Mouse (Mus musculus): ENCODE measurements at regions not wholly inside any gene's neighbourhood (a gene's known extent, or its start where the extent isn't known, plus 50 kb on each side); places are given as distances from the start of the nearest gene placed in this dataset.
"Not testable (repeated sequence)": the region's sequence is repeated elsewhere in the genome, so short reads cannot be mapped to it uniquely, and the experiment has no call there.

DNA sequence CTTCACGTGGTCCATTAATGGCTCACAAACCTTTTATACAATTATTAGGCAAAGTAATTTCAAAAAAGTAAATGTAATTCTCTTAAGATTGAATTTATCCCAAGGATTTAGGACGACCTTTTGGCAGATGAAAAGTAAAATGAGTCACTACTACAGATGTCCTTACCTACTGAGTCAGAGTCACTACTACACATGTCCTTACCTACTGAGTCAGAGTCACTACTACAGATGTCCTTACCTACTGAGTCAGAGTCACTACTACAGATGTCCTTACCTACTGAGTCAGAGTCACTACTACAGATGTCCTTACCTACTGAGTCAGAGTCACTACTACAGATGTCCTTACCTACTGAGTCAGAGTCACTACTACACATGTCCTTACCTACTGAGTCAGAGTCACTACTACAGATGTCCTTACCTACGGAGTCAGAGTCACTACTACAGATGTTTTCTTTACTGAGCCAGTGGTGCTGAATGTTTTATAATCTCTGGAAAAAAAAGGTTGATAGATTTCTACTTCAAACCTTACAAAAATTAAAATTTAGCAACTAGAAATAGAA lies 169.4 kb upstream of the Akr1e1 start:
- not testable (repeated sequence) for H3K4me2 ChIP-seq; H3K9ac ChIP-seq (ENCODE audit: low read depth, low read length); ATAC-seq (replicated peaks; ENCODE audit: low FRiP score); H3K27ac ChIP-seq (ENCODE audit: low read depth, low read length); H3K4me1 ChIP-seq (replicated peaks; ENCODE audit: control insufficient read depth, insufficient read depth, low read length); H3K27me3 ChIP-seq (replicated peaks; ENCODE audit: control insufficient read depth, insufficient read depth, low read length); DNase-seq (ENCODE audit: low spot score); H3K4me3 ChIP-seq (ENCODE audit: low read depth, low read length); H3K36me3 ChIP-seq (ENCODE audit: control insufficient read depth, insufficient read depth, low read length); H3K9me3 ChIP-seq (ENCODE audit: control insufficient read depth, low read length)
- 67% methylated on average over 3 of the region's 3 CpGs for WGBS

DNA sequence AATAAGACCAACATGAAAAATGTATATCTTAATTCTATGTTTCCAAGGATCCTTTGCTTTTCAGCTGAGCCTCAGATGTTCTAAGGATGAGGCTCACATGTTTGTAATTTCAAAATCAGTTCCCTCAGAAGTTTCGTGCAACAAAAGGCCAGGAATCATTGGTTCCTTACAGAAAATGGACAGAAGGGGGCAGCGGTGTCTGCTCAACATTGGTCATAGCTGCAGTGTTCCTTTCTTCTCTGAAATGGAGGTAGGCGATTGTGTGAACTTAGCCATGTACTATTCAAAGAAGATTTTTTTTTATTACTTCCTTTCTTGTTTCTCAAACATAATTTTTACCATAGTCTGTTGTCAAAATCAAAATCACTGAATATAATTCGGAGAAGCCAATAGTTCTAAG lies 167.9 kb upstream of the Akr1e1 start:
- WGBS = 36% methylated on average over 4 of the region's 4 CpGs
- H3K4me1 ChIP-seq (replicated peaks; ENCODE audit: control insufficient read depth, insufficient read depth, low read length) = no peaks in the 10 kb centered on the region

DNA sequence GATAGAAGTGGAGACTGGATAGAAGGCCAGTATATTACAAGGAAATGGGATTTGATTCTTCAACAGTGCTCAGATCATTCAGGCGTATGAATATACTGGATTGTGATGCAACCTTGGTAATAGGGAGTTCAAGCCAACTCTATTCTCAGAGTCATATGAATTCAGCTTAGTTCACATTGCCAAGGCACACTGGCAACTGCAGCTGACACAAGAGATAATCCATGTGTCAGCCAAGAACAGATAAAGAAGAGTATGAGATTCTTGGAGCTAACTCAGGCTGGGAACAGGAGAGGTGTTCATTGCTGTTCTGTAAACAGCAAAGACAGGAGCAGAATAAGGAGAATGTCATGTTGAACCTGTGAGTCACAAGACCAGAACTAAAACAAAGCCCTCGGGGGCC lies 163.3 kb upstream of the Akr1e1 start:
- H3K9ac ChIP-seq (ENCODE audit: low read depth, low read length) = no peak overlapping the region
- H3K9me3 ChIP-seq (ENCODE audit: control insufficient read depth, low read length) = no peaks in the 10 kb centered on the region
- no peak overlapping the region for H3K4me3 ChIP-seq (ENCODE audit: low read depth, low read length)
- ATAC-seq (replicated peaks; ENCODE audit: low FRiP score) (no peak), DNase-seq (ENCODE audit: low spot score) (no peak)
- no peaks in the 10 kb centered on the region for H3K36me3 ChIP-seq (ENCODE audit: control insufficient read depth, insufficient read depth, low read length)
- no peak overlapping the region for H3K4me2 ChIP-seq
- no peaks in the 10 kb centered on the region for H3K4me1 ChIP-seq (replicated peaks; ENCODE audit: control insufficient read depth, insufficient read depth, low read length)
- 84% methylated on average over 2 of the region's 2 CpGs for WGBS
- no peaks in the 10 kb centered on the region for H3K27me3 ChIP-seq (replicated peaks; ENCODE audit: control insufficient read depth, insufficient read depth, low read length)
- no peak overlapping the region for H3K27ac ChIP-seq (ENCODE audit: low read depth, low read length)

More for the DNA sequence above, 167.9 kb upstream of the Akr1e1 start:
- H3K4me3 ChIP-seq (ENCODE audit: low read depth, low read length) = no peak overlapping the region
- no peaks in the 10 kb centered on the region for H3K27me3 ChIP-seq (replicated peaks; ENCODE audit: control insufficient read depth, insufficient read depth, low read length)
- DNase-seq (ENCODE audit: low spot score) = no peak
- H3K9ac ChIP-seq (ENCODE audit: low read depth, low read length) = no peak overlapping the region
- no peak overlapping the region for H3K27ac ChIP-seq (ENCODE audit: low read depth, low read length)
- ATAC-seq (replicated peaks; ENCODE audit: low FRiP score) = no peak
- no peaks in the 10 kb centered on the region for H3K9me3 ChIP-seq (ENCODE audit: control insufficient read depth, low read length)
- H3K36me3 ChIP-seq (ENCODE audit: control insufficient read depth, insufficient read depth, low read length) = no peaks in the 10 kb centered on the region
- no peak overlapping the region for H3K4me2 ChIP-seq

DNA sequence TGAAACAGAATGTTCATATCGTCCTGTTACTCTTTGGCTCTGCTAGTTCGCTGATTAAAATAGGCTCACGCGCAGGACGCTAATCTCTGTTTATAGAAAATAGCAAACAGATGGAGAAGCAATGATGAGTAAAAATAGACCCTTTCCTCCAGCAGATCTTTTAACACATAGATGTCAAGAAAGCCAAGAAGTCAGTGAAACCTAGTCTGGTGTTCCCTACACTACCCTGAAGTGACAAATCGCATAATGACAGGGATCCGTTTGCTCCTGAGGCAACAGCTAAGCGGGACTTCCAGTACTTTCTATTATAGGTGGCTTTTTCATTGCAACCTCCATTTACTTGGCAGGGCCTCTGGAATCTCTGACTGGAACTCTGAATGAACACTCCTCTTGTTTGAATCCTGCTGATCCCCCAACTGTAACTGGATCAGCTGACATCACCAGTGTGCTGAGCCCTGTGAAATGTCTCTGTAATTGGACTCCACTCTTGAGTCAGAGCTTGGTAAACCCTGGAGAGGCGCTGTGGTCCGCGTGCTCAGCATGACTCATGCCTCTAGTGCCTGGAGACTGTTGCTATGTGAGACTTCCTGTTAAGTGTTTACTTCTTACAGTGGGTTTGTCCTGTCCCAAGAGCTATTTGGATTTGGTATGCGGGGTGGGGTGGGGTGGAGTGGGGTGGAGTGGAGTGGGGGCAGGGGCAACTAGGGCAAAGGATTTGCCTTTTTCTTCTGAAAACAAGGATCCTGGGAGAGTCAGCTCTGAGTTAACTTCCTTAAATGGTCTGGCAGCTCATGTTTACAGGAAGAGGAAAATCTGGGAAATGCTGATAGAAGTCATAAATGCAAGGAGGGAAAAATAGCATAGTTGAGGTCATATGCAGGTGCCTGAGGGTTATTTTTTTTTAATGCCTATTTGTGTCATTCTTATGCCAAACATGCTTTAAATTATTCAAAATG lies 162.4 kb upstream of the Akr1e1 start:
- no peaks in the 10 kb centered on the region for H3K4me1 ChIP-seq (replicated peaks; ENCODE audit: control insufficient read depth, insufficient read depth, low read length)
- ATAC-seq (replicated peaks; ENCODE audit: low FRiP score) = peak; percentile 94
- H3K27ac ChIP-seq (ENCODE audit: low read depth, low read length) = peak overlapping the region; percentile 32; the same call in 1 of the 2 replicates
- WGBS = 36% methylated on average over 12 of the region's 12 CpGs
- no peak overlapping the region for H3K4me3 ChIP-seq (ENCODE audit: low read depth, low read length)
- no peaks in the 10 kb centered on the region for H3K36me3 ChIP-seq (ENCODE audit: control insufficient read depth, insufficient read depth, low read length)
- no peaks in the 10 kb centered on the region for H3K27me3 ChIP-seq (replicated peaks; ENCODE audit: control insufficient read depth, insufficient read depth, low read length)
- no peak overlapping the region for H3K9ac ChIP-seq (ENCODE audit: low read depth, low read length)
- no peaks in the 10 kb centered on the region for H3K9me3 ChIP-seq (ENCODE audit: control insufficient read depth, low read length)
- H3K4me2 ChIP-seq = peak overlapping the region; percentile 14; the same call in 1 of the 2 replicates
- peak; percentile 46 for DNase-seq (ENCODE audit: low spot score)

DNA sequence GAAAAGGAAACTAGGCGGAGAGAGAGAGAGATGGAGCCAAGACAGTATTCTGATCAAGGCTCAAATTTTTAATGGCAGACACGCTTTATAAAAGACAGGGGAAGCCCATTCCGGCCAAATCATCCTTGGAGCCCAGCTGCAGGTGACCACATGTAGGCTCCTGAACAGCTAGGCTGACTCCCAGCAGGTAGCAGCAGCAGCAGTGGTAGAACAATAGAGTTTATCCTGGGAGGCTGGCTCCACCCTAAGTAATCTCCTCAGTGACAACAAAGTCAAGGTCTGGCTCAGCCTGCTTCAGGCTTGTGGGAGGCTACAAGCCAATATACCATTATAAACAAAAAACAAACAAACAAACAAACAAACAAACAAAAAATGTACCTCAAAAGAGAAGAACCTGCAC lies 151.0 kb upstream of the Akr1e1 start:
- 63% methylated on average over 3 of the region's 3 CpGs for WGBS
- ATAC-seq (replicated peaks; ENCODE audit: low FRiP score) = no peak

DNA sequence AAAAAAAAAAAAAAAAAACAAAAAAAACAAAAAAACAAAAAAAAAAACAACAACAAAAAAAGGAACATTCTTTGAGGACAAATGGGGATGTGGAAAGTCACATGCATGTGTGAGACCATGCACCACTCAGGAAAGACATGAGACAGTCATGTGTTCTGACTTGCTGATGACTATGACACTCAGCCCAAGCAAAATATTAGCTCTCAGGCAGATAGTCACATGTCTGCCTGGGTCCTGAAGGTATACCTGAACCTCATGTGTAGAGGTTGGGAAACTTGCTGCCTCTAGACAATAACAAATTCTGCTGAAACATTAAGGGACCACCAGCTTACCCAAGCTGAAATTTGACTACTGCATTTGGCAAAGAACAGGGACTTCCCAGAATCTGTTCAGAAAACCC lies 147.6 kb upstream of the Akr1e1 start:
- no peaks in the 10 kb centered on the region for H3K36me3 ChIP-seq (ENCODE audit: control insufficient read depth, insufficient read depth, low read length)
- H3K4me3 ChIP-seq (ENCODE audit: low read depth, low read length) = no peak overlapping the region
- H3K4me1 ChIP-seq (replicated peaks; ENCODE audit: control insufficient read depth, insufficient read depth, low read length) = no peaks in the 10 kb centered on the region
- H3K9me3 ChIP-seq (ENCODE audit: control insufficient read depth, low read length) = no peaks in the 10 kb centered on the region
- H3K9ac ChIP-seq (ENCODE audit: low read depth, low read length) = no peak overlapping the region
- no peak for ATAC-seq (replicated peaks; ENCODE audit: low FRiP score)
- H3K4me2 ChIP-seq = no peak overlapping the region
- H3K27me3 ChIP-seq (replicated peaks; ENCODE audit: control insufficient read depth, insufficient read depth, low read length) = no peaks in the 10 kb centered on the region
- DNase-seq (ENCODE audit: low spot score) = no peak
- no peak overlapping the region for H3K27ac ChIP-seq (ENCODE audit: low read depth, low read length)

More for the DNA sequence above, 151.0 kb upstream of the Akr1e1 start:
- no peak for DNase-seq (ENCODE audit: low spot score)
- Histone ChIP-seq H3K36me3 (ENCODE audit: control insufficient read depth, insufficient read depth, low read length) (no peaks in the 10 kb centered on the region), H3K9ac (ENCODE audit: low read depth, low read length) (no peak overlapping the region), H3K4me1 (replicated peaks; ENCODE audit: control insufficient read depth, insufficient read depth, low read length) (no peaks in the 10 kb centered on the region), H3K4me2 (no peak overlapping the region), H3K27ac (ENCODE audit: low read depth, low read length) (no peak overlapping the region), H3K4me3 (ENCODE audit: low read depth, low read length) (no peak overlapping the region), H3K27me3 (replicated peaks; ENCODE audit: control insufficient read depth, insufficient read depth, low read length) (no peaks in the 10 kb centered on the region), H3K9me3 (ENCODE audit: control insufficient read depth, low read length) (no peaks in the 10 kb centered on the region)

DNA sequence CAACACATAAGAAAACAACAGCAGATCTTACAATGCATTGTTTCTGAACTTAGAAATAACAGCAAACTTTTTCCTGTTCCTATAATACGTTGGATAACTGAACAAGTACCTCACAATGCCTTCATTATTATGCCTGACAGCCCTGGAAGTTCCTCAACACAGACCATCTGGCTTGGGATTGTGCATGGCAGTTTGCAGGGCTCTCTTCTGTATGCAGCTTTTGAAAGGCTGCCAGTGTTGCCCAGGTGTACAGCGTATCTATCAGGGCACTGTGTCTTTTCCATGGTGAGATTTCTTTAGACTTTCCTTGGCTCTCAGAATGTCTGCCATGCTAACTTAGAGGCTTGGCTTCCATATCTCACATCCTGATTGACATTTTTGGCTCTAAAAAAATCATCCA lies 134.0 kb upstream of the Akr1e1 start:
- WGBS = 66% methylated on average over 2 of the region's 2 CpGs
- Histone ChIP-seq H3K27ac (ENCODE audit: low read depth, low read length) (no peak overlapping the region), H3K9ac (ENCODE audit: low read depth, low read length) (no peak overlapping the region), H3K4me1 (replicated peaks; ENCODE audit: control insufficient read depth, insufficient read depth, low read length) (no peaks in the 10 kb centered on the region), H3K9me3 (ENCODE audit: control insufficient read depth, low read length) (no peaks in the 10 kb centered on the region), H3K36me3 (ENCODE audit: control insufficient read depth, insufficient read depth, low read length) (no peaks in the 10 kb centered on the region), H3K27me3 (replicated peaks; ENCODE audit: control insufficient read depth, insufficient read depth, low read length) (no peaks in the 10 kb centered on the region), H3K4me3 (ENCODE audit: low read depth, low read length) (no peak overlapping the region), H3K4me2 (no peak overlapping the region)
- DNase-seq (ENCODE audit: low spot score) = no peak
- no peak for ATAC-seq (replicated peaks; ENCODE audit: low FRiP score)

DNA sequence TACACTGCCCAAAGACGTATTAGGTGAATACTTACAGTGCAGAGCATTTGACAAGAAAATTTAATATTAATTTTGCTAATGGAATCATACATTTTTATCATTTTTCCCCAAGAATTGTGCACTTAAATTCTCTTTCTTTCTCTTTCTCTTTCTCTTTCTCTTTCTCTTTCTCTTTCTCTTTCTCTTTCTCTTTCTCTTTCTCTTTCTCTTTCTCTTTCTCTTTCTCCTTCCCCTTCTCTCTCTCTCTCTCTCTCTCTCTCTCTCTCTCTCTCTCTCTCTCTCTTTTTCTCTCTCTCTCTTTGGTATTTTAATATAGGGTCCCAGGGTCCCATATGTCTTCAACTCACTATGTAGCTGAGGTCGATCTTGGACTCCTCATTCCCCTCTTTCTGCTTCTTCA lies 107.3 kb upstream of the Akr1e1 start:
- not testable (repeated sequence) for H3K27ac ChIP-seq (ENCODE audit: low read depth, low read length); DNase-seq (ENCODE audit: low spot score); H3K9ac ChIP-seq (ENCODE audit: low read depth, low read length); H3K36me3 ChIP-seq (ENCODE audit: control insufficient read depth, insufficient read depth, low read length); H3K4me2 ChIP-seq; H3K9me3 ChIP-seq (ENCODE audit: control insufficient read depth, low read length); ATAC-seq (replicated peaks; ENCODE audit: low FRiP score); H3K27me3 ChIP-seq (replicated peaks; ENCODE audit: control insufficient read depth, insufficient read depth, low read length); H3K4me1 ChIP-seq (replicated peaks; ENCODE audit: control insufficient read depth, insufficient read depth, low read length); H3K4me3 ChIP-seq (ENCODE audit: low read depth, low read length)
- 69% methylated on average over 2 of the region's 2 CpGs for WGBS

DNA sequence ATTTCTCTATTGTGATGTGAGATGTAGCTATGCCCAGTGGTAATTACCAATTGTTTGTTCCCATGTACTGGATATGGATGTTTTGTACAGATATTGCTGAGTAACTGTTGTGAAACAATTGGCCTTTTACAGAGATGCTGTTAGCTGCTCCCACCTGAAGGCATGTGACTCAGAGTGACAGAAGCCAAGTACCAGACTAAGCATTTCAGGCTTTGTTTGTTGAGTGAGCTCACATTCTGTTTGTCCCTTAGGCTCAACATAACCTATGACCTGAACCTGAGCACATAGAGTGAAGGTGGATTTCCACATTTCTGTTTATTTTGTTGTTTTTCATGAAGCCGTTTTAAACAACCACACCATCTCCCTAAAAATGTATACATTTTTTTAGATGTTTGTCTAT lies 105.8 kb upstream of the Akr1e1 start:
- Histone ChIP-seq H3K4me3 (ENCODE audit: low read depth, low read length) (no peak overlapping the region), H3K4me2 (no peak overlapping the region), H3K9me3 (ENCODE audit: control insufficient read depth, low read length) (no peaks in the 10 kb centered on the region), H3K27me3 (replicated peaks; ENCODE audit: control insufficient read depth, insufficient read depth, low read length) (no peaks in the 10 kb centered on the region), H3K27ac (ENCODE audit: low read depth, low read length) (no peak overlapping the region), H3K9ac (ENCODE audit: low read depth, low read length) (no peak overlapping the region), H3K36me3 (ENCODE audit: control insufficient read depth, insufficient read depth, low read length) (no peaks in the 10 kb centered on the region), H3K4me1 (replicated peaks; ENCODE audit: control insufficient read depth, insufficient read depth, low read length) (no peaks in the 10 kb centered on the region)
- DNase-seq (ENCODE audit: low spot score) (no peak), ATAC-seq (replicated peaks; ENCODE audit: low FRiP score) (no peak; the same call in 1 of the 2 replicates)
- WGBS = 78% methylated on average over 1 of the region's 1 CpGs

Data from liver, embryonic 11.5 days (tissue).